Mouse (Mus musculus): Measurements from ENCODE around the gene Hdac7.

DNA sequence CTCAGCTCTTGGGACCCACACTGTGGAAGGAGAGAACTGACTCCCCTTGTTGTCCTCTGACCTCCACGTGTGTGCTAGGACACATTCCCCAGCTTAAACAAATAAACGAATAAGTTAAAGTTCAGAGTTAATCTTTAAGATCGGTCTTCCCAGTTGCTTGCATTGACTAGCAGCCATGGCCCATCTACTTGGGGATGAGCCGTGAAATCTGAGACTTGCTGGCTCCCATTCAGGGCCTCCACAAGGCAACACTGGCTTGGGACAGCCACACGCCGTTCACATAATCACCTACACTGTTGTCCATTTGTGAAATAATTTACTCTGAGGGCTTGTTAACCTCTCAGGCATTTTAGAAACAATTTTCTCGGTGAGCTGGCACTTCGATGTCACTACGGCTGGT is 29.4 kb upstream of the Hdac7 start:
- no peak for TF ChIP-seq CTCF (IDR thresholded peaks at IDR 0.05; ENCODE audit: low read depth, low read length)
- no peak for TF ChIP-seq GATA1 (IDR thresholded peaks at IDR 0.05; ENCODE audit: borderline replicate concordance, low read length)
- no peak for TF ChIP-seq POLR2AphosphoS5 (IDR thresholded peaks at IDR 0.05; ENCODE audit: insufficient replicate concordance, low read depth, low read length)
- TF ChIP-seq TAL1 (conservative IDR thresholded peaks at IDR 0.05; ENCODE audit: low read depth, low read length): no peak
- TF ChIP-seq GATA2 (IDR thresholded peaks at IDR 0.05; ENCODE audit: borderline replicate concordance, low read depth, low read length): no peak
